Mouse (Mus musculus): ENCODE data around the gene Akap13. TPM values are rescaled to one million over a fixed set of nuclear protein-coding genes. Genes with fewer than 3 reads are reported as not detected.
A peak's percentile ranks its signal among the peaks of the same experiment; 100 is the strongest.

The Akap13 gene
- polyA plus RNA-seq, 1 experiment from 2014 or later, result 24.3 TPM

GRCm38 (mm10) chr7:75609456-75610262 lies 154.3 kb downstream of the Akap13 start:
- H3K9ac ChIP-seq (ENCODE audit: low read depth, low read length), result no peak overlapping the region
- H3K27ac ChIP-seq, result peak overlapping the region; percentile 39
- no peaks in the 10 kb centered on the region for H3K9me3 ChIP-seq (replicated peaks; ENCODE audit: low read length)
- no peak overlapping the region for H3K4me3 ChIP-seq (replicated peaks; ENCODE audit: low read depth, low read length)
- peak; percentile 93 for ATAC-seq (replicated peaks; ENCODE audit: low FRiP score, low read depth)
- peak; percentile 68 for TF ChIP-seq CTCF (IDR thresholded peaks at IDR 0.05; ENCODE audit: low read depth)
- peak overlapping the region; percentile 6; the same call in 1 of the 2 replicates for H3K4me2 ChIP-seq (ENCODE audit: low read length)
- H3K36me3 ChIP-seq (ENCODE audit: insufficient read depth, low read length), result peaks cover 18% of the 10 kb centered on the region; the same call in 1 of the 2 replicates
- H3K27me3 ChIP-seq (ENCODE audit: insufficient read depth, low read length), result no peaks in the 10 kb centered on the region
- no peaks in the 10 kb centered on the region for H3K4me1 ChIP-seq (replicated peaks; ENCODE audit: insufficient read depth, low read length)
- WGBS, result 80% methylated on average over 14 of the region's 14 CpGs
- DNase-seq (ENCODE audit: low spot score), result peak; percentile 55

GRCm38 (mm10) chr7:75610391-75610790 lies 155.1 kb downstream of the Akap13 start:
- H3K27ac ChIP-seq, result peak overlapping the region; percentile 39

GRCm38 (mm10) chr7:75611261-75611950 lies 156.1 kb downstream of the Akap13 start:
- peaks cover 20% of the 10 kb centered on the region; the same call in 1 of the 2 replicates for H3K36me3 ChIP-seq (ENCODE audit: insufficient read depth, low read length)
- no peak overlapping the region for H3K9ac ChIP-seq (ENCODE audit: low read depth, low read length)
- no peaks in the 10 kb centered on the region for H3K27me3 ChIP-seq (ENCODE audit: insufficient read depth, low read length)
- WGBS, result 83% methylated on average over 15 of the region's 15 CpGs
- H3K4me2 ChIP-seq (ENCODE audit: low read length), result 0 out of 2 replicates have a peak overlapping the region, but pooled peaks have one; percentile 27
- no peaks in the 10 kb centered on the region for H3K9me3 ChIP-seq (replicated peaks; ENCODE audit: low read length)
- no peak for TF ChIP-seq CTCF (IDR thresholded peaks at IDR 0.05; ENCODE audit: low read depth)
- ATAC-seq (replicated peaks; ENCODE audit: low FRiP score, low read depth) (no peak), DNase-seq (ENCODE audit: low spot score) (no peak)
- no peak overlapping the region for H3K4me3 ChIP-seq (replicated peaks; ENCODE audit: low read depth, low read length)
- peak overlapping the region; percentile 31 for H3K27ac ChIP-seq
- H3K4me1 ChIP-seq (replicated peaks; ENCODE audit: insufficient read depth, low read length), result no peaks in the 10 kb centered on the region

More at GRCm38 (mm10) chr7:75610391-75610790, 155.1 kb downstream of the Akap13 start:
- 78% methylated on average over 9 of the region's 9 CpGs for WGBS
- H3K9me3 ChIP-seq (replicated peaks; ENCODE audit: low read length), result no peaks in the 10 kb centered on the region
- H3K36me3 ChIP-seq (ENCODE audit: insufficient read depth, low read length), result peaks cover 18% of the 10 kb centered on the region; the same call in 1 of the 2 replicates
- no peak for ATAC-seq (replicated peaks; ENCODE audit: low FRiP score, low read depth)
- H3K9ac ChIP-seq (ENCODE audit: low read depth, low read length), result no peak overlapping the region
- no peak overlapping the region; the same call in 1 of the 2 replicates for H3K4me2 ChIP-seq (ENCODE audit: low read length)
- H3K27me3 ChIP-seq (ENCODE audit: insufficient read depth, low read length), result no peaks in the 10 kb centered on the region
- TF ChIP-seq CTCF (IDR thresholded peaks at IDR 0.05; ENCODE audit: low read depth), result no peak
- H3K4me1 ChIP-seq (replicated peaks; ENCODE audit: insufficient read depth, low read length), result no peaks in the 10 kb centered on the region
- H3K4me3 ChIP-seq (replicated peaks; ENCODE audit: low read depth, low read length), result no peak overlapping the region
- no peak for DNase-seq (ENCODE audit: low spot score)

GRCm38 (mm10) chr7:75612000-75612682 lies 156.8 kb downstream of the Akap13 start:
- Histone ChIP-seq H3K4me2 (ENCODE audit: low read length) (peak overlapping the region; percentile 27), H3K4me3 (replicated peaks; ENCODE audit: low read depth, low read length) (peak overlapping the region; percentile 4; the same call in 1 of the 2 replicates), H3K9ac (ENCODE audit: low read depth, low read length) (no peak overlapping the region), H3K4me1 (replicated peaks; ENCODE audit: insufficient read depth, low read length) (no peaks in the 10 kb centered on the region), H3K36me3 (ENCODE audit: insufficient read depth, low read length) (peaks cover 26% of the 10 kb centered on the region; the same call in 1 of the 2 replicates), H3K27ac (peak overlapping the region; percentile 44), H3K9me3 (replicated peaks; ENCODE audit: low read length) (no peaks in the 10 kb centered on the region), H3K27me3 (ENCODE audit: insufficient read depth, low read length) (no peaks in the 10 kb centered on the region)
- no peak for TF ChIP-seq CTCF (IDR thresholded peaks at IDR 0.05; ENCODE audit: low read depth)
- peak; percentile 45 for DNase-seq (ENCODE audit: low spot score)
- 70% methylated on average over 13 of the region's 13 CpGs for WGBS
- ATAC-seq (replicated peaks; ENCODE audit: low FRiP score, low read depth), result no peak

GRCm38 (mm10) chr7:75612683-75613053 lies 157.3 kb downstream of the Akap13 start:
- H3K4me2 ChIP-seq (ENCODE audit: low read length), result peak overlapping the region; percentile 27
- H3K4me3 ChIP-seq (replicated peaks; ENCODE audit: low read depth, low read length), result peak overlapping the region; percentile 4; the same call in 1 of the 2 replicates
- no peaks in the 10 kb centered on the region for H3K4me1 ChIP-seq (replicated peaks; ENCODE audit: insufficient read depth, low read length)
- ATAC-seq (replicated peaks; ENCODE audit: low FRiP score, low read depth) (no peak), DNase-seq (ENCODE audit: low spot score) (no peak)
- H3K9ac ChIP-seq (ENCODE audit: low read depth, low read length), result no peak overlapping the region
- no peaks in the 10 kb centered on the region for H3K9me3 ChIP-seq (replicated peaks; ENCODE audit: low read length)
- H3K36me3 ChIP-seq (ENCODE audit: insufficient read depth, low read length), result peaks cover 26% of the 10 kb centered on the region; the same call in 1 of the 2 replicates
- 0 out of 2 replicates have a peak overlapping the region, but pooled peaks have one; percentile 44 for H3K27ac ChIP-seq
- H3K27me3 ChIP-seq (ENCODE audit: insufficient read depth, low read length), result no peaks in the 10 kb centered on the region
- TF ChIP-seq CTCF (IDR thresholded peaks at IDR 0.05; ENCODE audit: low read depth), result no peak

GRCm38 (mm10) chr7:75613240-75613639 lies 157.9 kb downstream of the Akap13 start:
- no peaks in the 10 kb centered on the region for H3K9me3 ChIP-seq (replicated peaks; ENCODE audit: low read length)
- H3K27ac ChIP-seq, result no peak overlapping the region
- ATAC-seq (replicated peaks; ENCODE audit: low FRiP score, low read depth) (no peak), DNase-seq (ENCODE audit: low spot score) (no peak)
- peak overlapping the region; percentile 24; the same call in 1 of the 2 replicates for H3K4me2 ChIP-seq (ENCODE audit: low read length)
- TF ChIP-seq CTCF (IDR thresholded peaks at IDR 0.05; ENCODE audit: low read depth), result no peak
- H3K4me3 ChIP-seq (replicated peaks; ENCODE audit: low read depth, low read length), result 0 out of 2 replicates have a peak overlapping the region, but pooled peaks have one; percentile 4
- no peaks in the 10 kb centered on the region for H3K27me3 ChIP-seq (ENCODE audit: insufficient read depth, low read length)
- no peak overlapping the region for H3K9ac ChIP-seq (ENCODE audit: low read depth, low read length)
- H3K4me1 ChIP-seq (replicated peaks; ENCODE audit: insufficient read depth, low read length), result no peaks in the 10 kb centered on the region
- WGBS, result 45% methylated on average over 5 of the region's 5 CpGs
- peaks cover 26% of the 10 kb centered on the region; the same call in 1 of the 2 replicates for H3K36me3 ChIP-seq (ENCODE audit: insufficient read depth, low read length)
